Mouse (Mus musculus) brain, embryonic 18.5 days (tissue): ENCODE results near the gene Prcd.
A peak's percentile ranks its signal among the peaks of the same experiment; 100 is the strongest.
"Not testable (repeated sequence)": the region's sequence is repeated elsewhere in the genome, so short reads cannot be mapped to it uniquely, and the experiment has no call there.

Experiments
- DNase-seq: peaks from one replicate; pipeline ENCODE4 v3.0.0-alpha.2; 2012; ENCODE audit warnings: low read depth, low spot score

Gene Prcd

GRCm38 (mm10) chr11:116668381-116668825 is 15.1 kb downstream of the Prcd start:
- no peak for DNase-seq

DNA sequence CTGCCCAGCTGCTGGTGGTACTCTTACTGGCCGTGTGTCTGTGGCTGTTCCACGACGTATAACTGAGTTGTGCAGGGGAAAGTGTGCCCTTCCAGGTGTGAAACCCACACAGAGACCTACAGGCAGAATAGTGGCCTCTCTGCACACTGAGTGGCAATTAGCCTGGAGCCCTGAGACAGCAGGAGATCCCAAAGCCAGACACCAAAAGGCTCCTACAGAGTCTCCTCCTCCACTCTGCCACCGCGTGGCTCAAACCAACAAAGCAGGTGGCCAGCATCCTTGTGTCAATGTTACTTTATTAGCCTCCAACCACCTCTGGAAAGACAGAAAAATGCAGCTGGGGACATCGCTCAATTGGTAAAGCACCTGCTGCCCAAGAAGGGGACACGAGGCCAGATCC is 15.5 kb downstream of the Prcd start:
- no peak for DNase-seq

DNA sequence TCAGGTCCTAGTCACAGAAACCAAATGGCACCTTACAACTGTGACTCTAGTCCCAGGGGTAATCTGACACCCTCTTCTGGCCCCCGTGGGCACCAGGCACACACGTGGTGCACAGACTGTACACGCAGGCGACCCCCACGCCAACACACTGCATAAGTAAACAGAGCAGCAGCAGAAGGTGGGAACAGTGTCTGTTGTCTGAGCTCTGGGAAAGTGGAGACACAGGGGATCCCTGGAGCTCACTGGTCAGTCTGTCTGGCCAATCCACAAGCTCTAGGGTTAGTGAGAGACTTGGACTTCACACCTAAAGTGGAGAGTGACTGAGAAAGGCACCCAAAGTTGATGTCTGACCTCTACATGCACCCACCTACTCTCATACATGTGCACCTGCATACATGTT is 16.0 kb downstream of the Prcd start:
- no peak for DNase-seq

GRCm38 (mm10) chr11:116669787-116670365 is 16.5 kb downstream of the Prcd start:
- DNase-seq, result no peak

DNA sequence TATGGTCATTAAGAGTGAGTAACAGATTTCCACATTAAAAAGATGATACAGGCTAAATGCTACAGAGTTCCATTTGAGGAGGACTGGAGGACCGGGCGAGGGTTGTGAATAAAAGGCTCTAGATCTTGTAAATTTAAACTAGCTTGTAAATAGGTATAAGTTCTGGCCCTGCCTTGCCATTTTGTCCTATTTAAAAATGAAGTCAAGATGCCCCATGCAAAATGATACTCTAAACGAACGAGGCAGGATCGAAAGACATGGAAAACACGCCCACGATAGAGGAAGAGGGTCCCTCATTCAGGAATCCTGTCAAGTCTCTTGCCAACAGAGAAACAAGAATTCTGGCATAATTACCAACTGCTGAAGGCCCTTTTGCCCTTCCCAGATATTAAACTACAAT is 17.1 kb downstream of the Prcd start:
- DNase-seq, result no peak

GRCm38 (mm10) chr11:116671112-116671844 is 17.9 kb downstream of the Prcd start:
- peak; percentile 94 for DNase-seq

GRCm38 (mm10) chr11:116671845-116672434 is 18.6 kb downstream of the Prcd start:
- DNase-seq, result no peak

- DNase-seq, result no peak
These were observed 19.3 kb downstream of the Prcd start for GRCm38 (mm10) chr11:116672595-116672994.

DNA sequence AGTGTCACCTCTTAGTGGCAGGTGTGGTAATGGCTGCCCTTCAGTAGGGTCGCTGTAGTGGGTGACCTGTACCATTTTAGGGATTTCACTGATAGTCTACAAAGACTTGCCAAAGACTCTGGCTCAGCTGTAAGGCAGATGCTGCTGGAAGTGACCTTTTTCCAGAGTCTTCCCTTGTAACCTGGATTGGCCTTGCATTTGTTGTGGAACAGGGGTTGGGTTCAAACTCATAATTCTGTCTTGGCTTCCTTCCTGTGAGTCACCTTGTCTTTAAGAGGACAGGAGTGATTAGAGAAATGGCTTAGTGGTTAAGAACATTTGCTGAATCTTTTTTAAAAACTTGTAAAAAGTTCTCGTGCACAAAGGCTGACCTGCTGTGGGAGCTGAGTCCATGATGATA is 20.1 kb downstream of the Prcd start:
- DNase-seq, result no peak

- no peak for DNase-seq
These were observed 21.5 kb downstream of the Prcd start for GRCm38 (mm10) chr11:116674616-116675379.

DNA sequence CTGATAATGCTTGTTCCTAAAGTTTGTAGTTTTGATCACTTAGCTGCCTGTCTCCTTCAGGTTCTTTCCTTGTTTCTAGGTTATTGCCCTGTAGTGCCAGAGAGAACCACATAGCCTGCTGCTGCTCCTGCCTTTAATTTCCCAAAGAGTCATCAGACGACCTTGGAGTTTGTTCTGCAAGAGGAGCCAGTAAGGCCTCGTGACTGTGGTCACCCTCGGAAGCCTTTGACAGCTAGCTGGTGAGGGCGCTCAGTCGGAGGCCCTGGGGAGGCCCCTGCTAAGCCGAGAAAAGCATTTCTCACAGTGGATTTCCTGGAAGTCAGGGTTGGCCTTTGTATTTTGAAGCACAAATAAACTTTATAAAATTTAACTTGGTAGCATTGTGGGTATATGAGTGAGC is 22.1 kb downstream of the Prcd start:
- not testable (repeated sequence) for DNase-seq

- no peak for DNase-seq
These were observed 23.0 kb downstream of the Prcd start for GRCm38 (mm10) chr11:116676175-116676976.

- DNase-seq, result no peak
These were observed 24.5 kb downstream of the Prcd start for GRCm38 (mm10) chr11:116677711-116678441.

DNA sequence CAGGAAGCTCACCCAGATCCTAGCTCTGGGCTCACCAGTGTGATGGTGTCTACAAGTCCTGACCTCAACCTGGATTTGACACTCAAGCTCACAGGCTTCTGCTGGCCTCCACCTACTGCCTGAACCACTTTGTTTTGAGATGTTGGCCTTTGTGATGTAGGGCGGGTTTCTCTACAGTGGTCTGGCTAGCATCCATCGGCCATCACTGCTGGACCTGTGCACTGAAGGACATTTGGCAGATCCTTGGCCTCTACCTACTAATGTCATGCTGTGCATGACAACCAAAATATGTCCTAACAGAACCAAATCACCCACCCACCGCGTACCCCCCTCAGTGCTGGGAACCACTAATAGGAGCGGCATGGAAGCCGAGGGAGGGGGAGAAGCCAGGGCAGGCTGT is 25.8 kb downstream of the Prcd start:
- DNase-seq, result no peak

GRCm38 (mm10) chr11:116680321-116681091 is 27.2 kb downstream of the Prcd start:
- no peak for DNase-seq

- DNase-seq, result no peak
These were observed 27.8 kb downstream of the Prcd start for GRCm38 (mm10) chr11:116681147-116681546.

- DNase-seq, result no peak
These were observed 29.3 kb downstream of the Prcd start for GRCm38 (mm10) chr11:116682501-116683144.

- no peak for DNase-seq
These were observed 30.4 kb downstream of the Prcd start for GRCm38 (mm10) chr11:116683777-116684176.

- DNase-seq, result no peak
These were observed 32.4 kb downstream of the Prcd start for GRCm38 (mm10) chr11:116685729-116686128.
